Mouse (Mus musculus) T-helper 17 cell (primary cell): ENCODE results near the gene Gm11115.

Experiments used
- in situ Hi-C, 2 experiments: fragments of 300-600 bp; cut with MboI, MseI; formaldehyde crosslinking; loops; 1 replicate in 1 of 2; 2 replicates in 1 of 2; pipeline ENCODE4 v1.15.1; 2025; ENCODE audit warnings: high pct_unique_total_duplicates in 2 of 2

Gm11115 gene

GRCm38 (mm10) chr5:88153999-88154398 is at the start of gene Gm11115:
Gene Gm11115 (minus strand): TSS chr5:88154099.
- in situ Hi-C loops: no loop called here

- in situ Hi-C loops: no loop called here
These were observed 42.5 kb downstream of the Gm11115 start, which contains the start of gene Gm11116 for GRCm38 (mm10) chr5:88111430-88111829. Gene Gm11116 (minus strand): TSS chr5:88111530.
